Mouse (Mus musculus) heart, postnatal 4 days (tissue): Measurements from ENCODE around the gene Slc35a2. TPM values are rescaled to one million over a fixed set of nuclear protein-coding genes. Genes with fewer than 3 reads are reported as not detected.
A peak's percentile ranks its signal among the peaks of the same experiment; 100 is the strongest.

Experiments used
- DNase-seq: peaks from one replicate; pipeline ENCODE4 v3.0.0; 2021
- total RNA-seq, 2 experiments: library from RNA; stranded (reverse); gene quantifications; 2 replicates each; pipeline ENCODE4 v1.2.3; 2021

The Slc35a2 gene
- 10 to 100 TPM; 15.5 to 17.7 TPM for total RNA-seq

GRCm38 (mm10) chrX:7883841-7884567 lies at the start of gene Slc35a2:
Slc35a2 (plus strand) TSS chrX:7884028.
- peak; percentile 87 for DNase-seq

GRCm38 (mm10) chrX:7837146-7837545 lies 46.7 kb upstream of the Slc35a2 start:
- no peak for DNase-seq

GRCm38 (mm10) chrX:7840842-7841162 lies 43.0 kb upstream of the Slc35a2 start:
- no peak for DNase-seq

GRCm38 (mm10) chrX:7841163-7842162 lies 42.4 kb upstream of the Slc35a2 start, which contains the start of gene Otud5:
Otud5 (plus strand) TSS chrX:7841364.
- peak; percentile 93 for DNase-seq

- peak; percentile 24 for DNase-seq
Observed at GRCm38 (mm10) chrX:7842318-7842717, 41.5 kb upstream of the Slc35a2 start.

- no peak for DNase-seq
Observed at GRCm38 (mm10) chrX:7847845-7848244, 36.0 kb upstream of the Slc35a2 start.

- peak; percentile 45 for DNase-seq
Observed at GRCm38 (mm10) chrX:7854578-7854977, 29.2 kb upstream of the Slc35a2 start.

- no peak for DNase-seq
Observed at GRCm38 (mm10) chrX:7859191-7859753, 24.6 kb upstream of the Slc35a2 start.

- no peak for DNase-seq
Observed at GRCm38 (mm10) chrX:7863181-7863580, 20.6 kb upstream of the Slc35a2 start.

- DNase-seq, result no peak
Observed at GRCm38 (mm10) chrX:7864551-7864950, 19.3 kb upstream of the Slc35a2 start.

- DNase-seq, result no peak
Observed at GRCm38 (mm10) chrX:7865343-7865742, 18.5 kb upstream of the Slc35a2 start.

- no peak for DNase-seq
Observed at GRCm38 (mm10) chrX:7865786-7866185, 18.0 kb upstream of the Slc35a2 start.

GRCm38 (mm10) chrX:7867141-7867540 lies 16.7 kb upstream of the Slc35a2 start:
- no peak for DNase-seq

GRCm38 (mm10) chrX:7868506-7868905 lies 15.3 kb upstream of the Slc35a2 start:
- DNase-seq, result no peak

- DNase-seq, result no peak
Observed at GRCm38 (mm10) chrX:7869826-7870225, 14.0 kb upstream of the Slc35a2 start.

- peak; percentile 78 for DNase-seq
Observed at GRCm38 (mm10) chrX:7878007-7878419, 5.8 kb upstream of the Slc35a2 start, which contains the start of gene Pim2. Pim2 (plus strand) TSS chrX:7878262.

GRCm38 (mm10) chrX:7878495-7878894 lies 5.3 kb upstream of the Slc35a2 start:
- DNase-seq, result no peak

- DNase-seq, result peak; percentile 64
Observed at GRCm38 (mm10) chrX:7879819-7880218, 4.0 kb upstream of the Slc35a2 start.

- DNase-seq, result no peak
Observed at GRCm38 (mm10) chrX:7898211-7898610, 14.4 kb downstream of the Slc35a2 start.

GRCm38 (mm10) chrX:7898880-7899874 lies 15.3 kb downstream of the Slc35a2 start, which contains the start of the genes Pqbp1 and Timm17b:
Pqbp1 (minus strand) TSS chrX:7899269.
Timm17b (plus strand) TSS chrX:7899357.
- peak; percentile 86 for DNase-seq

GRCm38 (mm10) chrX:7904441-7904840 lies 20.6 kb downstream of the Slc35a2 start:
- DNase-seq, result no peak
